Mouse (Mus musculus): ENCODE results near the gene Spef2. TPM values are rescaled to one million over a fixed set of nuclear protein-coding genes. Genes with fewer than 3 reads are reported as not detected.

Spef2 gene
- polyA plus RNA-seq, 1 experiment from 2014 or later = 0.27 TPM

Other genes starting within 250 kb of the Spef2 start
- gene Il7r, start 218.7 kb downstream of the Spef2 start, polyA plus RNA-seq (2016; fragmentation: Nextera tagmentation; extraction: Ambion mirVana) = not detected in 2 replicates